Mouse (Mus musculus) hindbrain, embryonic 11.5 days (tissue): ENCODE data around the gene Mrpl23. TPM values are rescaled to one million over a fixed set of nuclear protein-coding genes. Genes with fewer than 3 reads are reported as not detected.

Experiments
- ATAC-seq: fragments of 200-750 bp; cut with Nextera tagmentation; 2 replicates; pipeline ENCODE4 v1.8.0; 2017; ENCODE audit warnings: mild to moderate bottlenecking, moderate TSS enrichment, moderate library complexity; ENCODE audit not compliant: low FRiP score
- DNase-seq: peaks from one replicate; pipeline ENCODE4 v3.0.0-alpha.2; 2015; ENCODE audit warnings: low spot score
- H3K27ac ChIP-seq: fragments of 300-500 bp; sonication (generic); 2 replicates; pipeline ENCODE4 v1.5.1; 2014; ENCODE audit warnings: mild to moderate bottlenecking, low read depth, low read length
- H3K27me3 ChIP-seq: fragments of 300-500 bp; sonication (generic); 2 replicates; pipeline ENCODE4 v1.6.1; 2014; ENCODE audit warnings: mild to moderate bottlenecking, low read length, moderate library complexity, mixed read lengths; ENCODE audit not compliant: control insufficient read depth, insufficient read depth
- H3K36me3 ChIP-seq: fragments of 300-500 bp; sonication (generic); 2 replicates; pipeline ENCODE4 v1.6.1; 2014; ENCODE audit warnings: mild to moderate bottlenecking, low read length, moderate library complexity, mixed read lengths; ENCODE audit not compliant: control insufficient read depth, insufficient read depth
- H3K4me1 ChIP-seq: fragments of 300-500 bp; sonication (generic); replicated peaks from 2 replicates; pipeline ENCODE4 v1.6.1; 2014; ENCODE audit warnings: low read length, mixed read lengths; ENCODE audit not compliant: control insufficient read depth, insufficient read depth
- H3K4me2 ChIP-seq: fragments of 300-500 bp; sonication (generic); replicated peaks from 2 replicates; pipeline ENCODE4 v1.6.1; 2014; ENCODE audit warnings: mild to moderate bottlenecking, low read depth, low read length
- H3K4me3 ChIP-seq: fragments of 300-500 bp; sonication (generic); 2 replicates; pipeline ENCODE4 v1.5.1; 2014; ENCODE audit warnings: low read depth, low read length
- H3K9ac ChIP-seq: fragments of 300-500 bp; sonication (generic); 2 replicates; pipeline ENCODE4 v1.6.1; 2014; ENCODE audit warnings: low read depth, low read length
- H3K9me3 ChIP-seq: fragments of 300-500 bp; sonication (generic); 2 replicates; pipeline ENCODE4 v1.6.1; 2016; ENCODE audit warnings: low read length; ENCODE audit not compliant: control insufficient read depth
- WGBS: fragments of 180-500 bp; shearing (Covaris S2); extraction: QIAGEN DNeasy Blood & Tissue Kit; methylation state at CpG from one replicate; pipeline ENCODE4 v1.1.7; 2014; 5-methylcytosine and 5-hydroxymethylcytosine counted together
- polyA plus RNA-seq: library from polyadenylated mRNA; unstranded; fragments of >200 nt; fragmentation: Nextera tagmentation; extraction: Ambion mirVana; gene quantifications from 2 replicates; pipeline ENCODE4 v1.2.1, GENCODE M21; 2014

Gene Mrpl23
- polyA plus RNA-seq, 1 experiment from 2014 or later = 13.5 TPM

DNA sequence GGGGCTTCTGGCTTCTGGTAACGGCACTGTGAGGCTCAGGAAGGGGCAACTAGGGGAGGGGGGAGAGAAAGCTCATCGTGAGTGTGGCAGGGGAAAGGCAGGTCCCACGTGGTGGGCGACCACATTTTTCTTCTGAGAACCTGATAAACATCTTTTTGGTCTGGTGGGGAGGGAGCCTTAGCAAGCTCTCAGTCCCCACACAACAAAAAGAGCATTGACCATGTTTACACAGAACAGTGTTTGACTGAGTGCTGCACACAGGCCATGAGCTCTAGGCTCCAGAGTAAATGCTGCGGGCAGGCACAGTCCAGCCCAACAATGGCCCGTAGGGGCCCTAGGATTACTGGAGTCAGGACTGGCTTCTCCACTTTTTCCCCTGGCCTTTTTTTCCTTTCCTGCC, 6.3 kb downstream of the Mrpl23 start:
- Histone ChIP-seq H3K9me3 (no peaks in the 10 kb centered on the region), H3K4me1 (peaks cover 8% of the 10 kb centered on the region), H3K4me2 (no peak overlapping the region; the same call in 1 of the 2 replicates), H3K36me3 (no peaks in the 10 kb centered on the region), H3K9ac (peak overlapping the region; percentile 24; the same call in 1 of the 2 replicates), H3K4me3 (no peak overlapping the region), H3K27ac (peak overlapping the region; percentile 58; the same call in 1 of the 2 replicates), H3K27me3 (no peaks in the 10 kb centered on the region)
- ATAC-seq (no peak), DNase-seq (no peak)
- WGBS = 28% methylated on average over 6 of the region's 6 CpGs

DNA sequence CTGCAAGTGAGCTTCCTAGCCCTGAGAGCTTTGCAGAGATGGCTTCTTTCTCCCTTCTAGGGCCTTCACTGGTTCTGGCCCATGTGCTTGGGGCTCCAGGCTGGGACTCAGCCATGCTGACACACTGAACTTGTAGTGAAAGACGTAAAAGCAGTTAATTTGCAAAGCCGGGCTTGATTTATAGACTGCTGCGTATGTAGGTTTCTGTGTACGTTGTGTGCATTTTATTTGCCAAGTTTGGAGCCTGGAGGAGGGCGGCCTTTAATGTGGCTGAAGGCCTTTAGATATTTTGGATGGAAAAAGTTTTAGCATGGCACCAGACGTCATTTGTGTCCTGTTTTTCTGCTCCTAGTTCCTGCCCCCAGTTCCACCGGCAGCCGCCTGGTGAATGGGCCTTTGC, 7.3 kb downstream of the Mrpl23 start:
- DNase-seq (no peak), ATAC-seq (no peak)
- 65% methylated on average over 8 of the region's 8 CpGs for WGBS
- Histone ChIP-seq H3K27ac (no peak overlapping the region), H3K9ac (no peak overlapping the region), H3K9me3 (no peaks in the 10 kb centered on the region), H3K4me2 (no peak overlapping the region), H3K27me3 (no peaks in the 10 kb centered on the region), H3K4me3 (no peak overlapping the region), H3K36me3 (no peaks in the 10 kb centered on the region), H3K4me1 (peaks cover 8% of the 10 kb centered on the region)

DNA sequence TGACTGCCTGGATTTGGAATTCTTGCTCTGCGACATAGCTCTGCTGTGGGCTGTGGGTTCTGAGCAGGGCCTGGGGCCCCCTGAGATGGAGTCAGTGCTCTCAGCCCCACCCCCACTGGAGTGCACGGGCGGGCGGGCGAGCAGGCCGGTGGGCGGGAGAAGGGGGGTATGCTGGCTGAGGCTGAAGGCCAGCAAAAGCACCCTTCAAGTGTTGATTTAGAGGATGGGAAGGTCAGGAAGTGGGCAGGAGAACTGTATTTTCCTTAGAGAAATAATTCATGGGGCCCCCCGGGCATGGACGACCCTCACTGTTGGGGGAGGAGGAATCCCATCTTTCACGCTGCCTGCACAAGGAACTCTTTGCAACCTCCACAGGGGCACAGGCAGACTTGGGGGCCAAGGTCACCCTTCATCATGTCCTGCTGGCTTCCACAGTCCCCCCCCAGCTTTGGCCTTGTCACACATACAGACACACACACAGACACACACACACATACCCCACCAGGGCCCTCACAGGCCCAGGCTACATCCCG, 10.4 kb downstream of the Mrpl23 start:
- Histone ChIP-seq H3K4me3 (no peak overlapping the region), H3K27me3 (no peaks in the 10 kb centered on the region), H3K4me2 (no peak overlapping the region), H3K36me3 (no peaks in the 10 kb centered on the region), H3K4me1 (peaks cover 8% of the 10 kb centered on the region), H3K27ac (peak overlapping the region; percentile 27; the same call in 1 of the 2 replicates), H3K9ac (peak overlapping the region; percentile 15; the same call in 1 of the 2 replicates), H3K9me3 (no peaks in the 10 kb centered on the region)
- no peak for DNase-seq
- ATAC-seq = peak; percentile 54; the same call in 1 of the 2 replicates
- 33% methylated on average over 11 of the region's 11 CpGs for WGBS

DNA sequence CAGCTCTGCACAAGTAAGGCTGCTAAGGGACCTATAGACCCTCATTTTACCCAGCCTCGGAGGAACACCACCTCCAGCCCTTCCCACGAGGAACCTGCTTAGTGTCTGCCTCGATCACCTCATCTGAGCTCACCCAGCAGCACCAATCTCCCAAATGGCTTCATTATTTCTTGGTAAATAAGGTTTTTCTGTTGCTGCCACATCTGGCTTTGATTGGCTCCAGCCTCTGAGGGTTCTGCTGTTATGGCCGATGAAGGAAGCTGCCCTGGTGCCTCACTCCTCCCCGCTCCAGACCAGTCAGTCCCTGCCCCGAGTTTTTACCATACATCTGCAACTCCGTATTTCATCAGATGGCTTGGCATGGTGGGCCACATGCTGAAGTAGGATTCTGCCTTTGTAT, 13.5 kb downstream of the Mrpl23 start:
- H3K9ac ChIP-seq = no peak overlapping the region
- 0 out of 2 replicates have a peak overlapping the region, but pooled peaks have one; percentile 24 for H3K27ac ChIP-seq
- H3K9me3 ChIP-seq = no peaks in the 10 kb centered on the region
- ATAC-seq (no peak), DNase-seq (no peak)
- WGBS = 78% methylated on average over 7 of the region's 7 CpGs
- no peaks in the 10 kb centered on the region for H3K36me3 ChIP-seq
- no peak overlapping the region for H3K4me2 ChIP-seq
- no peak overlapping the region for H3K4me3 ChIP-seq
- H3K27me3 ChIP-seq = no peaks in the 10 kb centered on the region
- peaks cover 6% of the 10 kb centered on the region for H3K4me1 ChIP-seq

DNA sequence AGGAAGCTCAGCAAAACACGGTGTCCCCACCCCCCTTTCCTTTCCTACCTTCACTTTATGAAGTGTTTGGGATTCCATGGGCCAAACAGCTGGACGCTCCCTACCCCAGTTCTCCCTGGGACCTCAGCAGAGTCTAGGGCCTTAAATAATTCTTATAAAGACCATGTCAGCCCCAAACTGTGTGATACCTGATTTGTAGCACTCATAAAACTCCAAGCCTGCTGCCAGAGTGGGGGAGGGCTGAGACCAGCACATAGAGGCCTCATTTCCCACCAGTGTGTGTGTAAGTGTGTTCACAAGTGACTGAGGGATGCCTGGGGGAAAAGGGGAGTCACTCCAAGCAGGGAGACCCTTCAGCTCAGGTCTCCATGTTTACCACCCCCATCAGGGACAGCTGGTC, 15.4 kb downstream of the Mrpl23 start:
- H3K27ac ChIP-seq = no peak overlapping the region
- DNase-seq (no peak), ATAC-seq (no peak)
- no peaks in the 10 kb centered on the region for H3K9me3 ChIP-seq
- no peaks in the 10 kb centered on the region for H3K36me3 ChIP-seq
- H3K9ac ChIP-seq = no peak overlapping the region
- no peak overlapping the region for H3K4me3 ChIP-seq
- H3K4me1 ChIP-seq = 0 out of 2 replicates have a peak, but pooled peaks cover 3% of the 10 kb centered on the region
- WGBS = 57% methylated on average over 2 of the region's 2 CpGs
- no peak overlapping the region for H3K4me2 ChIP-seq
- H3K27me3 ChIP-seq = no peaks in the 10 kb centered on the region

DNA sequence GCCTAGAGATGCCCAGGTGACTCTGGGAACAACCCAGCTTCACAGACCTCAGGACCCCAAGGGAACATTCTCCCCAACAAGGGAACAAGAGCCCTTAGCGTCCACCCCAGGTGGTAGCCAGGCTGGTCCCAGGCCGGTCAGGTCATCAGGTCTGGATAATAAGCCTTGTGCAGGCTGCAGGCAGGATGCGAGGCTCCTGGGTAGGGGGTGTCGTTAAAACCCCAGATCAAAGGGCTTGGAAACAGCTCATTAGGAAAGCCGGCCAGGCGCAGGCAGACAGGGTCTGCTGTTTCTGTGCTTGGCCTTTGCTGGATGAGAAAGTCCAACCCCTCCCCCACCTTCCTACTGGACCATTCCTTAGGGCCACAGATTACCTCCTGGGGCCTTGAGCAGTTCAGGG, 16.2 kb downstream of the Mrpl23 start:
- Histone ChIP-seq H3K27me3 (no peaks in the 10 kb centered on the region), H3K36me3 (no peaks in the 10 kb centered on the region), H3K9ac (no peak overlapping the region), H3K9me3 (no peaks in the 10 kb centered on the region), H3K27ac (no peak overlapping the region), H3K4me2 (no peak overlapping the region), H3K4me1 (0 out of 2 replicates have a peak, but pooled peaks cover 2% of the 10 kb centered on the region), H3K4me3 (no peak overlapping the region)
- DNase-seq = no peak
- ATAC-seq = no peak
- 25% methylated on average over 6 of the region's 6 CpGs for WGBS

DNA sequence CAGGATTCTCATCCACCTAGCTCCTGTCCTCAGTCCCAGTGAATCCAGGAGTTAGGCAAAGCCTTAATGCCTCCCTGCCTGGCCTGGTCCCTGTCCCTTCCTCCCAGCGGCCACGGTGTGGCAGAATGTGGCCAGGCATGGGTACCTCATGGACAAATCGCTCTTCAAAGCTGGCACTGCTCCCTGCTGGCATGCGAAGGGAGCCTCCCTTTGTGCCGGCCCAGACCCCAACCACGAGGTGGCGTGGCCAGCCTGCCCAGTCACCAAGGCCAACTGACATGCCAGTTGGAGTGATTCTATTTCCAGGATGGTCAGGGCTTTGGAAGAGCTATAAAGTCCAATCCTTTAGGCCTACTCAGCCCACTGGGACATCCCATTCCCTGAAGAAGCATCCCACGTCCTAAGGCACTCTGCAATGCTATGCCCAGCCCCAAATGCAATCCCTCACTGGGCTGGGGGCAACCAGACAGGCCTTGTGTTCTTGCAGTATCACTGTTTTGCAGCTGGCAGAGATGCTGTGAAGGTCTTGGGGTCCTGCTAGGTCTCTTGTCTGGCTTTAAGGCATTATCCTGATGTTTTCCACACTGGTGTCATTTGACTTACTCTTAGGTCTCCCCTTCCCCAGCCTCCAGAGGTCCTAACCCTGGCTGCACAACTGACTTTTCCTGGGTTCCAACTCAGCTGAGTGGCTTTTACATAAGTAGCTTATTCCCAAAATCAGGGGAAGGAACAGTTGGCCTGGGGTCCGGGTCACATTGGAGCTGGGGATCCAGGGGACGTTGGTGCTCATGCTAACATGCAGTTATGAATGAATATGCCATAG, 17.7 kb downstream of the Mrpl23 start:
- Histone ChIP-seq H3K27ac (no peak overlapping the region), H3K4me2 (no peak overlapping the region), H3K9ac (no peak overlapping the region), H3K4me3 (no peak overlapping the region), H3K27me3 (no peaks in the 10 kb centered on the region), H3K4me1 (peaks cover 4% of the 10 kb centered on the region; the same call in 1 of the 2 replicates), H3K9me3 (no peaks in the 10 kb centered on the region), H3K36me3 (no peaks in the 10 kb centered on the region)
- 89% methylated on average over 10 of the region's 10 CpGs for WGBS
- ATAC-seq = no peak
- DNase-seq = no peak

DNA sequence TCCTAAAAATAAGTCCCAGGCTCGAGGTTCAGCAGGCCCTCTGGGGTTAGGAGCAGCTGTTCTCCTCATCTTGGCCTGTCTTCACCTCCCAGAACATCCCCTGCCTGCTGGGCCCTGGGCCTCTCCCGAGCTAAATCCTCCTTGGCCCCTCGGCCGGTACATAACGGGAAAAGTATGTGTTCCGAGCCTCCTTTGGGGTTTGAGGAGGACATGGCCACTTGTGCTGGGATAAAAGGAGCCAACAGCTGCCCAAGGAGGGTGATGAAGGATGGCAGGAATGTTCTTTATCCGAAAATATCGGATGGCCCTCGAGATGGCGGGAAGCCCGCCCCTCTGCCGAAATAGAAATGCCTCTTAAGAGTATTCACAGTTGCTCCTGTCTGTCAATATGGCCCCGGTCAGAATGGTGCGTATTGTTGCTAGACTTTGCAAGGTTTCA, 18.5 kb downstream of the Mrpl23 start:
- no peak for DNase-seq
- Histone ChIP-seq H3K4me3 (no peak overlapping the region), H3K4me2 (no peak overlapping the region), H3K36me3 (no peaks in the 10 kb centered on the region), H3K27ac (no peak overlapping the region), H3K9me3 (no peaks in the 10 kb centered on the region), H3K27me3 (no peaks in the 10 kb centered on the region), H3K9ac (no peak overlapping the region), H3K4me1 (peaks cover 4% of the 10 kb centered on the region)
- 72% methylated on average over 14 of the region's 14 CpGs for WGBS
- ATAC-seq = no peak

DNA sequence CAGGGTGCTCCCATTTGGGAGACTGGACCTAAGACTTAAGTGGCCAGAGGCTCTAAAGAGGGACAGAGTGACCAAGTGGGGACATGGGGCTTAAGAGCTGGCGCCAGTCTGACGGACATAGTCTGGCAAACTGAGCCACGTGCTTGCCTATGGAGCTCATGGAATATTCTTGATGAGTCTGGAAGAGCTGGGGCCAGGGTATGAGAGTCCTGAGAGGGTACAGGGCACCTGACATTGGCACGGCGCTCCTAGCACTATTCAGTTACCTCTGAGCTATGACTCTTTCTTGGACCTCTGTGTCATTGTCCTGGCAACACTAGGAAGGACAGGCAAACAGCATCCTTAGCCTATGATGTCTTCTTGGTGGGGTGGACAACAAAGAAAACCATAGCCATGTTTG, 19.2 kb downstream of the Mrpl23 start:
- no peak overlapping the region for H3K4me2 ChIP-seq
- H3K9me3 ChIP-seq = no peaks in the 10 kb centered on the region
- no peaks in the 10 kb centered on the region for H3K27me3 ChIP-seq
- peaks cover 4% of the 10 kb centered on the region for H3K4me1 ChIP-seq
- H3K27ac ChIP-seq = no peak overlapping the region
- no peak overlapping the region for H3K4me3 ChIP-seq
- no peak overlapping the region for H3K9ac ChIP-seq
- 94% methylated on average over 5 of the region's 5 CpGs for WGBS
- no peak for ATAC-seq
- no peaks in the 10 kb centered on the region for H3K36me3 ChIP-seq
- no peak for DNase-seq
